Mouse (Mus musculus): ENCODE measurements around the gene Mapt. TPM values are rescaled to one million over a fixed set of nuclear protein-coding genes. Genes with fewer than 3 reads are reported as not detected.

Mapt gene
- total and polyA plus RNA-seq, 3 experiments = 0.21 to 1.7 (median 0.64) TPM

GRCm38 (mm10) chr11:104237226-104237625 is 6.0 kb downstream of the Mapt start:
- H3K27me3 ChIP-seq (replicated peaks) = peaks cover 61% of the 10 kb centered on the region
- TF ChIP-seq MYC (IDR thresholded peaks at IDR 0.05; ENCODE audit: low read depth, low read length) = no peak
- TF ChIP-seq RAD21 (IDR thresholded peaks at IDR 0.05; ENCODE audit: low read depth, low read length) = no peak
- TF ChIP-seq SMC3 (IDR thresholded peaks at IDR 0.05; ENCODE audit: low read depth, low read length) = no peak
- TF ChIP-seq TCF12 (IDR thresholded peaks at IDR 0.05; ENCODE audit: low read depth, low read length) = no peak
- TF ChIP-seq ZKSCAN1 (IDR thresholded peaks at IDR 0.05; ENCODE audit: borderline replicate concordance, low read depth, low read length) = no peak
- no peak for TF ChIP-seq JUND (conservative IDR thresholded peaks at IDR 0.05; ENCODE audit: low read depth, low read length)
- no peak for TF ChIP-seq USF1 (IDR thresholded peaks at IDR 0.05; ENCODE audit: low read depth, low read length)
- TF ChIP-seq ETS1 (conservative IDR thresholded peaks at IDR 0.05; ENCODE audit: low read depth, low read length) = no peak
- TF ChIP-seq SIN3A (IDR thresholded peaks at IDR 0.05; ENCODE audit: low read length) = no peak
- no peak for TF ChIP-seq ZMIZ1 (IDR thresholded peaks at IDR 0.05; ENCODE audit: low read depth, low read length)
- no peak for TF ChIP-seq MAFK (IDR thresholded peaks at IDR 0.05; ENCODE audit: insufficient replicate concordance, low read length)
- TF ChIP-seq POLR2AphosphoS2 (IDR thresholded peaks at IDR 0.05; ENCODE audit: low read depth, low read length) = no peak
- TF ChIP-seq ZC3H11A (IDR thresholded peaks at IDR 0.05; ENCODE audit: low read depth, low read length) = no peak
- no peak for TF ChIP-seq PAX5 (IDR thresholded peaks at IDR 0.05; ENCODE audit: low read length)
- TF ChIP-seq HCFC1 (IDR thresholded peaks at IDR 0.05; ENCODE audit: low read depth, low read length) = no peak
- no peak for TF ChIP-seq NELFE (IDR thresholded peaks at IDR 0.05; ENCODE audit: low read depth, low read length)
- no peak for TF ChIP-seq MAZ (IDR thresholded peaks at IDR 0.05; ENCODE audit: low read depth, low read length)
- TF ChIP-seq CHD2 (IDR thresholded peaks at IDR 0.05; ENCODE audit: low read length) = no peak
- no peak for TF ChIP-seq CHD1 (IDR thresholded peaks at IDR 0.05; ENCODE audit: low read depth, low read length)
- no peaks in the 10 kb centered on the region for H3K79me2 ChIP-seq (replicated peaks; ENCODE audit: control insufficient read depth, extremely low read depth, insufficient read depth, poor library complexity, severe bottlenecking)
- H3K9me3 ChIP-seq (replicated peaks; ENCODE audit: low read length) = peaks cover 9% of the 10 kb centered on the region
- dilution Hi-C loops (cut with MboI; ENCODE audit: extremely low pct_ligation_motif_present, extremely low pct_unique_long_range_greater_than_20kb, low sequenced_read_pairs) (no loop called here), in situ Hi-C loops (cut with MboI; ENCODE audit: low pct_ligation_motif_present, low pct_unique_long_range_greater_than_20kb, low sequenced_read_pairs) (no loop called here)
- no peak overlapping the region for H3K9ac ChIP-seq (ENCODE audit: insufficient read depth, low read depth)
- DNase-seq (ENCODE audit: extremely low read depth) = no peak
- no peaks in the 10 kb centered on the region for H3K36me3 ChIP-seq (replicated peaks in 1 of 2; ENCODE audit: control insufficient read depth in 1 of 2, insufficient read depth in 1 of 2, low read length in 1 of 2)
- no peak overlapping the region for H3K4me3 ChIP-seq (replicated peaks in 1 of 3; ENCODE audit: low read depth in 2 of 3, low read length in 2 of 3, poor library complexity in 1 of 3)
- H3K4me2 ChIP-seq (ENCODE audit: insufficient read depth, low read depth, poor library complexity, severe bottlenecking) = no peak overlapping the region
- no peak overlapping the region for H3K27ac ChIP-seq (ENCODE audit: insufficient read depth, low read depth)
- peaks cover 5 to 8% of the 10 kb centered on the region in 2 experiments; a peak in 3 of 4 replicates for H3K4me1 ChIP-seq (ENCODE audit: control insufficient read depth in 1 of 2, insufficient read depth in 2 of 2)

- in situ Hi-C loops (cut with MboI; ENCODE audit: low pct_ligation_motif_present, low pct_unique_long_range_greater_than_20kb, low sequenced_read_pairs) = no loop called here
- Histone ChIP-seq H3K9ac (ENCODE audit: insufficient read depth, low read depth) (no peak overlapping the region), H3K4me2 (ENCODE audit: insufficient read depth, low read depth, poor library complexity, severe bottlenecking) (no peak overlapping the region), H3K27me3 (replicated peaks) (peaks cover 59% of the 10 kb centered on the region), H3K9me3 (replicated peaks; ENCODE audit: low read length) (no peaks in the 10 kb centered on the region), H3K4me3 (replicated peaks in 1 of 3; ENCODE audit: low read depth in 2 of 3, low read length in 2 of 3, poor library complexity in 1 of 3) (no peak overlapping the region), H3K79me2 (replicated peaks; ENCODE audit: control insufficient read depth, extremely low read depth, insufficient read depth, poor library complexity, severe bottlenecking) (no peaks in the 10 kb centered on the region), H3K36me3 (replicated peaks in 1 of 2; ENCODE audit: control insufficient read depth in 1 of 2, insufficient read depth in 1 of 2, low read length in 1 of 2) (no peaks in the 10 kb centered on the region), H3K27ac (ENCODE audit: insufficient read depth, low read depth) (no peak overlapping the region), H3K4me1 (ENCODE audit: control insufficient read depth in 1 of 2, insufficient read depth in 2 of 2) (peaks cover 0 to 6% of the 10 kb centered on the region in 2 experiments; a peak in 2 of 4 replicates)
- TF ChIP-seq RAD21 (IDR thresholded peaks at IDR 0.05; ENCODE audit: low read depth, low read length) (no peak), CHD2 (IDR thresholded peaks at IDR 0.05; ENCODE audit: low read length) (no peak), ZC3H11A (IDR thresholded peaks at IDR 0.05; ENCODE audit: low read depth, low read length) (no peak), MAFK (IDR thresholded peaks at IDR 0.05; ENCODE audit: insufficient replicate concordance, low read length) (no peak), UBTF (IDR thresholded peaks at IDR 0.05; ENCODE audit: low read depth, low read length) (no peak), E2F4 (IDR thresholded peaks at IDR 0.05; ENCODE audit: insufficient replicate concordance, low read depth, low read length) (no peak), PAX5 (IDR thresholded peaks at IDR 0.05; ENCODE audit: low read length) (no peak), MAZ (IDR thresholded peaks at IDR 0.05; ENCODE audit: low read depth, low read length) (no peak), SIN3A (IDR thresholded peaks at IDR 0.05; ENCODE audit: low read length) (no peak), JUND (conservative IDR thresholded peaks at IDR 0.05; ENCODE audit: low read depth, low read length) (no peak), MYC (IDR thresholded peaks at IDR 0.05; ENCODE audit: low read depth, low read length) (no peak), NELFE (IDR thresholded peaks at IDR 0.05; ENCODE audit: low read depth, low read length) (no peak), IRF4 (IDR thresholded peaks at IDR 0.05; ENCODE audit: low read depth, low read length) (no peak), KAT2A (IDR thresholded peaks at IDR 0.05; ENCODE audit: insufficient replicate concordance, low read length) (no peak), POLR2AphosphoS2 (IDR thresholded peaks at IDR 0.05; ENCODE audit: low read depth, low read length) (no peak), USF2 (conservative IDR thresholded peaks at IDR 0.05; ENCODE audit: low read depth, low read length) (no peak), BHLHE40 (IDR thresholded peaks at IDR 0.05; ENCODE audit: low read depth, low read length) (no peak)
- no peak for DNase-seq (ENCODE audit: extremely low read depth)
- dilution Hi-C loops (cut with MboI; ENCODE audit: extremely low pct_ligation_motif_present, extremely low pct_unique_long_range_greater_than_20kb, low sequenced_read_pairs) = no loop called here
These were observed 7.0 kb downstream of the Mapt start for GRCm38 (mm10) chr11:104237958-104238747.

Data from CH12.LX (cell line).